Mouse (Mus musculus): ENCODE results near the gene Gnpat. TPM values are rescaled to one million over a fixed set of nuclear protein-coding genes. Genes with fewer than 3 reads are reported as not detected.
"Not testable (repeated sequence)": the region's sequence is repeated elsewhere in the genome, so short reads cannot be mapped to it uniquely, and the experiment has no call there.

Gene Gnpat
- polyA plus RNA-seq, 1 experiment, result 55.3 TPM

- H3K4me3 ChIP-seq (replicated peaks), result no peak overlapping the region
- TF ChIP-seq GATA1 (IDR thresholded peaks at IDR 0.05; ENCODE audit: borderline replicate concordance, low read length) (no peak), FLI1 (IDR thresholded peaks at IDR 0.05; ENCODE audit: low read length) (no peak)
- peaks cover 38% of the 10 kb centered on the region for H3K4me1 ChIP-seq
- H3K9me3 ChIP-seq, result no peaks in the 10 kb centered on the region
- H3K27me3 ChIP-seq (replicated peaks), result no peaks in the 10 kb centered on the region
- peaks cover 78% of the 10 kb centered on the region for H3K36me3 ChIP-seq (replicated peaks; ENCODE audit: low read length)
These were observed 21.9 kb upstream of the Gnpat start for GRCm38 (mm10) chr8:124840900-124841299.

GRCm38 (mm10) chr8:124841775-124842174 is 21.1 kb upstream of the Gnpat start:
- H3K36me3 ChIP-seq (replicated peaks; ENCODE audit: low read length), result peaks cover 78% of the 10 kb centered on the region
- TF ChIP-seq GATA1 (IDR thresholded peaks at IDR 0.05; ENCODE audit: borderline replicate concordance, low read length), result no peak
- no peak for TF ChIP-seq FLI1 (IDR thresholded peaks at IDR 0.05; ENCODE audit: low read length)

GRCm38 (mm10) chr8:124842929-124843328 is 19.9 kb upstream of the Gnpat start:
- peaks cover 73% of the 10 kb centered on the region for H3K36me3 ChIP-seq (replicated peaks; ENCODE audit: low read length)
- not testable (repeated sequence) for H3K27me3 ChIP-seq (replicated peaks); H3K9me3 ChIP-seq; H3K4me3 ChIP-seq (replicated peaks)
- H3K4me1 ChIP-seq, result peaks cover 28% of the 10 kb centered on the region

More at GRCm38 (mm10) chr8:124841775-124842174, 21.1 kb upstream of the Gnpat start:
- Histone ChIP-seq H3K27me3 (replicated peaks) (no peaks in the 10 kb centered on the region), H3K4me3 (replicated peaks) (no peak overlapping the region), H3K9me3 (no peaks in the 10 kb centered on the region), H3K4me1 (peaks cover 34% of the 10 kb centered on the region)

DNA sequence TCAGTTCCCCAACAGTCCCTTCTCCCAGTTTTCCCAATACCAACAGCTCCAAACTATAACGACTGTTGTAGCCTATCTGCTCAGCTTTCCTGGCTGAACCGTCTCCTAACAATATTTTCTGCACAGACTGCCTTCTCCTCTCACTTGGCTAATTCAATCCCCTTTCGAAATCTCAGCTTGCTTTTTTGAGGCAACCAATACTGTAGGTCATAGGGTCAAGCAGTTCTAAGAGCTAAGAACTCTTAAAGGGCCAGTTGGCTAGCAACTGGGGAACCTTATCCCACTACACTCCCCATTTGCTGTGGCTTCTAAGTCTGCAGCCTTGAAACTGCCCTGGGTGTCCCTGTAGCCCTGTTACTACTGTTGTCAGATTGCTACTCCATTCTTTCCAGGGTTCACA is 17.7 kb upstream of the Gnpat start:
- Histone ChIP-seq H3K4me3 (replicated peaks) (no peak overlapping the region), H3K9me3 (no peaks in the 10 kb centered on the region), H3K36me3 (replicated peaks; ENCODE audit: low read length) (peaks cover 51% of the 10 kb centered on the region), H3K4me1 (peaks cover 19% of the 10 kb centered on the region), H3K27me3 (replicated peaks) (no peaks in the 10 kb centered on the region)
- no peak for TF ChIP-seq FLI1 (IDR thresholded peaks at IDR 0.05; ENCODE audit: low read length)

- Histone ChIP-seq H3K4me3 (replicated peaks) (no peak overlapping the region), H3K4me1 (peaks cover 19% of the 10 kb centered on the region), H3K36me3 (replicated peaks; ENCODE audit: low read length) (peaks cover 46% of the 10 kb centered on the region), H3K27me3 (replicated peaks) (no peaks in the 10 kb centered on the region), H3K9me3 (no peaks in the 10 kb centered on the region)
- TF ChIP-seq GATA1 (IDR thresholded peaks at IDR 0.05; ENCODE audit: borderline replicate concordance, low read length), result no peak
- no peak for TF ChIP-seq FLI1 (IDR thresholded peaks at IDR 0.05; ENCODE audit: low read length)
These were observed 17.3 kb upstream of the Gnpat start for GRCm38 (mm10) chr8:124845573-124845972.

- H3K27me3 ChIP-seq (replicated peaks), result no peaks in the 10 kb centered on the region
- TF ChIP-seq GATA1 (IDR thresholded peaks at IDR 0.05; ENCODE audit: borderline replicate concordance, low read length) (no peak), FLI1 (IDR thresholded peaks at IDR 0.05; ENCODE audit: low read length) (no peak)
- peaks cover 14% of the 10 kb centered on the region; the same call in 1 of the 2 replicates for H3K9me3 ChIP-seq
- H3K36me3 ChIP-seq (replicated peaks; ENCODE audit: low read length), result peaks cover 63% of the 10 kb centered on the region
- H3K4me3 ChIP-seq (replicated peaks), result no peak overlapping the region
- H3K4me1 ChIP-seq, result peaks cover 29% of the 10 kb centered on the region
These were observed 9.3 kb upstream of the Gnpat start for GRCm38 (mm10) chr8:124853511-124853910.

DNA sequence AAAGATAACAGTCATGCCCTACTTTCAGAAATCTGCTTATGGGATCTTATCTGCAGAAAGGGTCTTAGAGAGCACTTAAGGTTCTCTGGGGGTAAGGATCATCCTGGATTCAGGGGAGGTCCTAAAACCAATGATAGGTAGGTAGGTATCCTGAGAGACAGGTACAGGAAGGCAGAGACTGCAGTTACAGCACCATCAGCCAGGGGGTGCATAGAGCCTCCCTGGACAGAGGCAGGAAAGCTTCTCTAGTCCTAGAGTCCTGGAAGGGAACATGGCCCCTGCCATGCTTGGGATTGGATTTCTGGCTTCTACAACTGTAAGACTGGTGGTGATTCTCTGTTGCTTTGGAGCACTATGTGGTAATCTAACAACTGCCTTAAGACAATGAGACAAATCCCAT is 3.4 kb upstream of the Gnpat start:
- Histone ChIP-seq H3K4me3 (replicated peaks) (no peak overlapping the region), H3K4me1 (peaks cover 78% of the 10 kb centered on the region), H3K9me3 (peaks cover 11% of the 10 kb centered on the region; the same call in 1 of the 2 replicates), H3K36me3 (replicated peaks; ENCODE audit: low read length) (peaks cover 61% of the 10 kb centered on the region), H3K27me3 (replicated peaks) (no peaks in the 10 kb centered on the region)
- no peak for TF ChIP-seq GATA1 (IDR thresholded peaks at IDR 0.05; ENCODE audit: borderline replicate concordance, low read length)
- no peak for TF ChIP-seq FLI1 (IDR thresholded peaks at IDR 0.05; ENCODE audit: low read length)

GRCm38 (mm10) chr8:124860188-124860587 is 2.6 kb upstream of the Gnpat start:
- H3K4me1 ChIP-seq, result peaks cover 85% of the 10 kb centered on the region
- H3K9me3 ChIP-seq, result peaks cover 4% of the 10 kb centered on the region; the same call in 1 of the 2 replicates
- H3K27me3 ChIP-seq (replicated peaks), result no peaks in the 10 kb centered on the region
- peaks cover 58% of the 10 kb centered on the region for H3K36me3 ChIP-seq (replicated peaks; ENCODE audit: low read length)
- peak overlapping the region; percentile 65 for H3K4me3 ChIP-seq (replicated peaks)
- no peak for TF ChIP-seq GATA1 (IDR thresholded peaks at IDR 0.05; ENCODE audit: borderline replicate concordance, low read length)

GRCm38 (mm10) chr8:124863163-124863677 is 387 bp downstream of the Gnpat start:
- no peak for TF ChIP-seq FLI1 (IDR thresholded peaks at IDR 0.05; ENCODE audit: low read length)
- TF ChIP-seq GATA1 (IDR thresholded peaks at IDR 0.05; ENCODE audit: borderline replicate concordance, low read length), result no peak
- H3K9me3 ChIP-seq, result no peaks in the 10 kb centered on the region
- peaks cover 90% of the 10 kb centered on the region for H3K4me1 ChIP-seq
- H3K27me3 ChIP-seq (replicated peaks), result no peaks in the 10 kb centered on the region
- H3K36me3 ChIP-seq (replicated peaks; ENCODE audit: low read length), result peaks cover 39% of the 10 kb centered on the region
- H3K4me3 ChIP-seq (replicated peaks), result peak overlapping the region; percentile 99

DNA sequence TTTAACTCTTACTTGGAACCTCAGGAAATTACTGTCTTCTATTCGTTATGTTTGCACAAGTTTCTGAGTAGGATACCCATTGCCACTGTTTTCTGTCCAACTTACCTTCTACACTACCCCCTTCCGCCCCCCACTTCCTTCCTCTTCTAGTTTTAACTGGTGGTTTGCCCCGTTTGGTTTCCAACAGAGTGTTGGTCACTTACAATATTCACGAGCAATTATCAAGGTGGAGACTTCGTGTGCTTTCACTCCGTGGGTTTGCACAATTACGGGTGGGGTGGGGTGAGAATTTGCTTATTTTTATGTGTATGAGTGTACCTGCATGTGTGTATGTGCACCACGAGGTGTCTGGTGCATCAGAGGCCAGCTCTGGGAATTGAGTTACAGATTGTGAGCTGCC is 896 bp downstream of the Gnpat start:
- TF ChIP-seq FLI1 (IDR thresholded peaks at IDR 0.05; ENCODE audit: low read length), result no peak
- no peak for TF ChIP-seq GATA1 (IDR thresholded peaks at IDR 0.05; ENCODE audit: borderline replicate concordance, low read length)
- Histone ChIP-seq H3K27me3 (replicated peaks) (no peaks in the 10 kb centered on the region), H3K4me3 (replicated peaks) (peak overlapping the region; percentile 99), H3K36me3 (replicated peaks; ENCODE audit: low read length) (peaks cover 38% of the 10 kb centered on the region), H3K4me1 (peaks cover 90% of the 10 kb centered on the region), H3K9me3 (no peaks in the 10 kb centered on the region)

DNA sequence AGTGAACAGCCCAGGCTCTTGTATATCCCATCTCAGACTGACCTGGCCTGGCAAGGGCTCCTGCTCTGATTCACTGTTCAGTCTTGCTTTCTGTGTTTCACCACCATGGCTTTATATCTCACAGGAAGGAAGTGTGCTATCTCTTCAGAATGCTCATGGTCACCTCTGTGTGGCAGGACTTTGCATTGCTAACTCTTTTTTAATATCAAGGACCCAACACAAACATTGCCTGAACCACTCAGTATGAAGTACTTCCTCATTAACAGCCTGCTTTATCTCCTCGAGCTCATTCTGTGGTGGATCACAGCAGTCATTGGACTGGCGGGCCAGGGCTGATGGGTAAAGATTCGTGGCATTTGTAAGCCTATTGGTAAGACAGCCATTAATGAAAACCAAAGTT is 3.8 kb downstream of the Gnpat start:
- TF ChIP-seq GATA1 (IDR thresholded peaks at IDR 0.05; ENCODE audit: borderline replicate concordance, low read length) (no peak), FLI1 (IDR thresholded peaks at IDR 0.05; ENCODE audit: low read length) (no peak)
- peaks cover 45% of the 10 kb centered on the region for H3K36me3 ChIP-seq (replicated peaks; ENCODE audit: low read length)
- H3K9me3 ChIP-seq, result no peaks in the 10 kb centered on the region
- peaks cover 79% of the 10 kb centered on the region for H3K4me1 ChIP-seq
- no peaks in the 10 kb centered on the region for H3K27me3 ChIP-seq (replicated peaks)
- peak overlapping the region; percentile 54 for H3K4me3 ChIP-seq (replicated peaks)

All from megakaryocyte, embryonic 14.5 days (primary cell).